Mouse (Mus musculus) heart, postnatal 14 days (tissue): Measurements from ENCODE around the gene Tm9sf1. TPM values are rescaled to one million over a fixed set of nuclear protein-coding genes. Genes with fewer than 3 reads are reported as not detected.
A peak's percentile ranks its signal among the peaks of the same experiment; 100 is the strongest.

Experiments
- DNase-seq, 2 experiments: peaks; one replicate each; pipeline ENCODE4 v3.0.0; 2021 to 2022
- intact Hi-C: fragments of 180-260 bp; cut with DNase I; formaldehyde crosslinking; loops from one replicate; pipeline ENCODE4 v1.15.1; 2025
- total RNA-seq, 2 experiments: library from RNA; stranded (reverse); gene quantifications; 2 replicates each; pipeline ENCODE4 v1.2.3; 2021

Tm9sf1 gene
- total RNA-seq, 2 experiments from 2014 or later = 45.3 to 45.4 TPM

DNA sequence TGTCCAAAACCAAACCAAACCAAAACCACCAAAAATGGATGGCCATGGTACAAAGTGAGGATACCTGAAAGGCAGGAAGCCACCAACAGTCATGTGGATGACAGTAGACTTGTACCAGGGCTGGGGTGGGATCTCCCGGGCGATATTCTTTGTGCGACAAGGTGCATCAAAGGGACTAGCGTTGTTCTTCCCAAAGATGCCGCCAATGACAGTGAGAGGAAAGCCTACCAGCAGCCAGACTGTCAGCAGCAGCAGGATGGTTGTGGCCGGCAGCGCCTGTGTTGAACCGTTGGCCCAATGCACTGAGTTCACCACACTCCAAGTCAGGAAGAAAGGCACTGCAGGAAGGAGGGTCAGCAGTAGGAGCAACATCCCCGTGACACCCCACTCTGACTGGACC lies 5.8 kb downstream of the Tm9sf1 start, which contains the start of gene Gm49378:
Gene Gm49378, minus strand, starts transcription at position 101 of the 400 bp plus-strand sequence.
- DNase-seq = no peak
- intact Hi-C loops = no loop called here

DNA sequence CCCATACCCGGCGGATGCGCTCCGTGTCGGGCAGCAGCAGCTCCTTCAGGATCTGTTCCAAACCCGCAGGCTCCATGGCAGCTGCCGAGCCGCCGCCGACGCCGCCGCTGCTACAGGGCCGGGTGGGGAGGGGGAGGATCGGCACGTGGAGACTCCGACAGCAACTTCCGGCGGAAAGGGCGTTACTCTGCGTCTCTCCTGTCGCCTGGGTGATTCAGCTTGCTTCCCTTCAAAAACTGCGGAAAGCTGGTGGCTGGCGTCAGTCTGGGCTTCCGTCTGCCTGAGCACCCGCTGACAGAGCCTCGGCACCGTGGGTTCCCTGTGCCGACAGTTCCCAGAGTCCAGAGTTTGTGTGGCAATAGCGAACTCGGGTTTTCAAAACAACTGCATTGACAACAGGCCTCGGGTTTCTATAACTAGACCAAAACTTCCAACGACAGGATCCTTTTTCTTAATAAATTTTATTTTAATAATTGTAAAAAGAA lies 8.0 kb downstream of the Tm9sf1 start, which contains the start of gene Ipo4:
Gene Ipo4, minus strand, starts transcription at position 435 of the 485 bp plus-strand sequence.
- intact Hi-C loops = no loop called here
- DNase-seq = peak; percentile 85 to 91

DNA sequence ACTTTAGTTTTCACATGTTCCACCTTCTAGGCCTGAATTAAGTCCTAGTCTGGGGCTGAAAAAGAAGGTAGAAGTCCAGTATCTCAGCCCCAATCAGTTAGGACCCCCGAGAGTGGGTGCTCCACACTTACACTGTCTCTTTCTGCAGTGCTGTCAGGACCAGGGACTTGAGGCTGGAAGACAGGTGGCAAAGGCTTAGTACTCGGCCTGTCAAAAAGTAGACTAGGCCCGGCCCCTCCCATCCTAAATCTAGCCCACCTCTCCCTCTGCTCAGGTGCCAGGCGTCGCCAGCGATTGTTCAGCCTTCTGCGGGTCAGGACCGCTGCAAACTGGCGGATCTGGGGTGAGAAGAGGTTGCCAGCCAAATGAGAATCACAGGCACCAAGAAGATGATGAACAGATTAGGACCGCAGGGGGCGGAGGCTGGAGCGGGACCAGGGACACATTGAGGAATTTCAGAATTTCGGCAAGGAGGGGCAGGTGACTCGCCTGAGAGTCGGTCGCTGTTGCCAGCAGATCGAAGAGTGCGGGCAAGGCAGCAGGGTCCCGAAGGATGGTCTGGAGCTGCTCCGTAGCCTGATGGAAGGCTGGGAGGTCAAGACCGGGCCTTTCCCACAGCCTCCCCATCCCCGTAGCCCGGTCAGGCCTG lies 8.6 kb downstream of the Tm9sf1 start:
- DNase-seq = peak in 1 of 2 experiments; percentile 21
- intact Hi-C loops = loop anchor here (5.0 kb wide), 1 partner anchor 37 kb away; the partner anchor contains the start of genes Gmpr2 and Nedd8

DNA sequence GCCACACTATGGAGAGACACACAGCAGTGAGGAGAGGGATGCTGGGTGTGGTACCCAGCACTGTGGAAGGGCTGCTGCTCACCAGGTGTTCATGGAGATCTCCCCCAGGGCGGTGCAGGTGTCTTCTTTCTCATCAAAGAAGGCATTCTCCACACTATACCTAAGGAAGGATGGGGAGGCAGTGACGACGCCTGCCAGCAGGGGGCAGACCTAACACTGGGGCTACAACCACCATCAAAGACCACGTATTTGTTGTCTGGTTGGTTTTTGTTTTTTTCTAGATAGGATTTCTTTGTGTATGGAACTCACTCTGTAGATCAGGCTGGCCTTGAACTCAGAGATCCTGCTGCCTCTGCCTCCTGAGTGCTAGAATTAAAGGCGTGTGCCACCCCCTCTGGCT lies 14.3 kb downstream of the Tm9sf1 start:
- peak; percentile 59 to 72 for DNase-seq
- intact Hi-C loops = no loop called here

DNA sequence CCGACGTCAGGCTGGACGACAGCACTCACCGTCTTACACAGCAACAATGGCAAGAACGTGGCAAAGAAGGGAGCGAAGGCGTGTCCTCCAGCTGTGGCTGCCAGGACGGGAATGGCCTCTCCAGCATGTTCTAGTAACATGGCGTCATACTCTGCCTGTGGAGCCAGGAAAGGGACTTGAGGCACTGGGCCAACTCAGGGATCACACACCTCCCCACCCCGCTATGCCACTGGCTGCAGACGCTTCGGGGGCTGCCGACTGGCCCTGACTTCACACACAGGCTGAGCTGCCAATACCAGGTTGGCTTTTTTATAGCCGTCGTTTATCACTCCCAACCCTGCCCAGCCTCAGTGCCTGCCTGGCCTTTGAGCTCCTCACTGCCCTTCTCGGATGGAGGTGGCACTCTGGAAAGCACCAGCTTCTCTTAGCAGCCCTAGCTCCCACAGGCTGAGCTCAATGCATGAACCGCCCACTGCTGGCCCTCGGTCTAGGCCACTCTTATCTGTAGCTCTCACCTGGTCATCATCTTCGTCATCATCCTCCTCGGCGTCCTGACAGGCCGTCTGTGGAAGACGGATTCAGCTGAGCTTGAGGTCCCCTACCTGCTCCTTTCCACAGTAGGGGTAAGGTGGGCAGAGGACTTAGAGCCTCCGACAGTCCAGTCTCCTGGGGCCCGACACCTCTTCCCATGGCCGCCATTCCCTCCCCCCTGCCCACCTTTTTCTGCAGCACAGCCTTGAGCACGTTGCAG lies 15.4 kb downstream of the Tm9sf1 start:
- no peak for DNase-seq
- intact Hi-C loops = no loop called here

DNA sequence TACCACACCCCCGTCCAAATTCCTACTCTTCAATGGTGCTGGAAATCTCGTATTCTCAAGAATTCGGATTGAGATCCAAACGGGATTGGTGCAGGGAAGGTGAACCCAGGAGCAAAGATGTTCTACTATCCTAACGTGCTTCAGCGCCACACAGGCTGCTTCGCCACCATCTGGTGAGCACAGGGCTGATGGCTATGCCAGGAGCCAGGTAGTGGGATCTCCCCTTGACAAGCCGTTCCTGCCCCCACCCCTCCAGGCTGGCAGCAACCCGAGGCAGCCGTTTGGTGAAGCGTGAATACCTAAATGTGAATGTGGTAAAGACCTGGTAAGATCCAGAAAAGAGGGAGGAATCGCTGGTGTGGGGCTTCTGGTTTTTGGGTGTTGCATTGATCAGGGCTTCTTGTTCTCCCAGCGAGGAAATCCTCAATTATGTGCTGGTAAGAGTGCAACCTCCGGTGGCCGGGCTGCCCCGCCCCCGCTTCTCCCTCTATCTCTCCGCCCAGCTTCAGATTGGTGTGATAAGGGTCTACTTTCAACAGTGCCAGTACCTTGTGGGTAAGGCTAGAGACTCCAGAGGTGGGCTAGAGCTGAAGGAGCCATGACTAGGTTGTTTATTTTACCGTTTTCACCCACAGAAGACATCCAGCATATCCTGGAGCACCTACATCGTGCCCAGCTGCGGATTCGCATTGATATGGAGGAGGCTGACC lies 25.0 kb downstream of the Tm9sf1 start:
- DNase-seq = no peak
- intact Hi-C loops = no loop called here

DNA sequence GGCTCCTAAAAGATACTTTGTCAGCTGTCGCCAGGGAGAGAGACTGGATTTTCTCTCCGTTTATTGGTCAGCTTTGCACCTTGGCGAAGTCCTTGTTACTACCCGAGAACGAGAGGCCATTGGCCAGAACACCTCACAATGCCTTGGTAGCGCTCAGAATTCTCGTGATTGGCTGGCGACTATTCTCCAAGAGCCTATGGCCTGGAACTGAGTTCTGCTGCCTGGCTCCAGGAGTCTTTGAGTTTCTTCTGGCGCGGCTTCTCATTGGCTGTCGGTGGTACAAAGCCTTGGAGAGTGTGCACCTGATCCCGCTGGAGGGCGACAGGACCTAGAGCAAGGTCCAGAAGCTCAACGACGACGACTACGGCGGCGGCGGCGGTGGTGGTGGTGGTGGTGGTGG lies 25.8 kb downstream of the Tm9sf1 start, which contains the start of gene Rec8:
Gene Rec8, plus strand, starts transcription at position 216 of the 400 bp plus-strand sequence.
- peak in 1 of 2 experiments; percentile 17 for DNase-seq
- intact Hi-C loops = no loop called here

DNA sequence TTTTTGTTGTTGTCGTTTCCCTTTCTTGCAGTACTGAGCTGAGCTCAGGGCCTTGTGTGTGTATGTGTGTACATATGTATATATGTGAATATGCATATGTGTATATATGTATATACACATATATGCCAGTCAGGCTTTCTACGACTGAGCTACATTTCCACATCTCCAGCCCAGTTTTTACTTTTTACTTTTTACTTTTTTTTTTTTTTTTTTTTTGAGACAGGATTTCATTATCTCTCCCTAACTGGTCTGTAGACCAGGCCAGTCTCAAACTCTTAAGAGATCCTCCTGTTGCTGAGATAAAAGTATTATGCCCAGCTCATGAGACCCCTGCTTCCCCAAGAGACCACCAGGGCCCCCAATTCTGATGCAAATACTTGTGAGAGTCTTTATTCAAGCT lies 26.8 kb downstream of the Tm9sf1 start:
- no peak for DNase-seq
- intact Hi-C loops = no loop called here

DNA sequence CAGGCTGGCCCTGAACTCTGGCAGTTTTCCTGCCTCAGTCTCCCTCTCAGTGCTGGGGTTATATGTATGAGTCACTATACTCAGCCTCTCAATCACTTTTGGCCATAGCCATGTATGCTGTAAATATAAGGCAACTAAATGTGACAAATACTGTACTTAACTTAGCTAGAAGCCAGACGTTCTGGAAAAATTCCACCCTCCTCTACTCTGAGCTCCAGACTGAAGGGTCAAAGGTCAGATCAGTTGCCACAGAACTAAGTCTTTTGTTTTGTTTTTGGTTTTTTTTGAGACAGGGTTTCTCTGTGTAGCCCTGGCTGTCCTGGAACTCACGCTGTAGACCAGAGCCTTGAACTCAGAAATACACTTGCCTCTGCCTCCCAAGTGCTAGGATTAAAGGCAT lies 27.7 kb downstream of the Tm9sf1 start:
- intact Hi-C loops = no loop called here
- DNase-seq = no peak

DNA sequence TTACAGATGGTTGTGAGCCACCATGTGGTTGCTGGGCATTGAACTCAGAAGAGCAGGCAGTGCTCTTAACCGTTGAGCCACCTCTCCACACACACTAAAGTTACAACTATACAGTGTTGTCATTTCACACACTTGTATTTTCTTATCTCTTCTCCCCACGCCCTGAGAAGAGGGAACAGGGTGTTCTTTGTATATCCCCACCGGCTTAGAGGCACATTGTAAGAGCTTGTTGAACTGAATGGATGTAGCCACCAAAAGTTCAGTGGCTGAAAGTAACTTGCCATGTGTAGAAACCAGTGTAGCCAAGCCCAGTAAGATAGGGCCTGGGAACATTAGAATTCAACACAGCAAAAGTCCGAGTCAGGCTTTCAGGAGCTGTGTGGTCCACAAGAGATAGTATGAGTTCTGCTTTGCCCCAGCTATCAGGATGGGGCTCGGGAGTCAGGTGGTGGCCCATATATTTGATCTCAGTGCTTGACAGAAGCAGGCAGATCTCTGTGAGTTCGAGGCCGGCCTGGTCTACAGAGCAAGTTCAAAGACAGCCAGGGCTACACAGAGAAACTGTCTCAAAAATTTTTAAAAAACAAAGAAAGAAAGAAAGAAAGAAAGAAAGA lies 28.9 kb downstream of the Tm9sf1 start:
- intact Hi-C loops = no loop called here
- no peak for DNase-seq

DNA sequence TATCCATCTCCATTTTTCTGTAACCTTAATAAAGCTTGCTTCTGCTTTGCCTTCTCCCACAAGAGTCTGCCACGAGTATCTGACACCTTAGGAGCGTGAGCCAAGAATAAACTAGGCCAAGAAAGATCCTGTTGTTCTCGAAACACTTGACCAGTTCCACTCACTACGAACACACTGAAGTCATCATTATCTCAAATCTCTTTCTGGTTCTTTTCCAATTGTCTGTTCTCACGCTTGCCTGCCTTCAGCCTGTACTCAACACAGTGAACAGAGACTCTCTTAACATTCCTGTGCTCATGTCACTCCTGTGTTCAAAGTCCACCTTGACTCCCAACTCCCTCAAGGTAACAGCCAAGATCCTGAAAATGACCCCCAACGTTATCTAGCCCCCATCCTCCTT lies 30.3 kb downstream of the Tm9sf1 start:
- intact Hi-C loops = no loop called here

DNA sequence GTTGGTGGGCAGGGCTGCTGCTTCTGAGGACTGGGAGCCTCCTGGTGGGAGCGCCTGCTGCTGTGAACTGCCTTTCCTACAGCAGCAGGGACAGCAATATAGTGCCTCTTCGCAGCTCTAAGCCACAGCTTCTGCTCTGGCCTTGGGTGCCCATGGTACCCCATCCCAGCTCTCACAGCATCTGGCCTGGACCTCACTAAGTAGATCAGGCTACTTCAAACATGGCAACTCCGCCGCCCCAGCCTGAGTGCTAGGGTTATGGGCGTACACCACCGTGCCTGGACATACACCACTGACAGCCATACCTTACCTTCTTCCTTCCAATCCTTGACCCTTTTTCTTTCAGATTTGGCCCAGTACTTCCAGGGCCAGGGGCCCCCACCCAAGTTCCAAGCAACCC lies 35.3 kb downstream of the Tm9sf1 start:
- no peak for DNase-seq
- intact Hi-C loops = no loop called here

More for the DNA sequence above, 30.3 kb downstream of the Tm9sf1 start:
- no peak for DNase-seq

DNA sequence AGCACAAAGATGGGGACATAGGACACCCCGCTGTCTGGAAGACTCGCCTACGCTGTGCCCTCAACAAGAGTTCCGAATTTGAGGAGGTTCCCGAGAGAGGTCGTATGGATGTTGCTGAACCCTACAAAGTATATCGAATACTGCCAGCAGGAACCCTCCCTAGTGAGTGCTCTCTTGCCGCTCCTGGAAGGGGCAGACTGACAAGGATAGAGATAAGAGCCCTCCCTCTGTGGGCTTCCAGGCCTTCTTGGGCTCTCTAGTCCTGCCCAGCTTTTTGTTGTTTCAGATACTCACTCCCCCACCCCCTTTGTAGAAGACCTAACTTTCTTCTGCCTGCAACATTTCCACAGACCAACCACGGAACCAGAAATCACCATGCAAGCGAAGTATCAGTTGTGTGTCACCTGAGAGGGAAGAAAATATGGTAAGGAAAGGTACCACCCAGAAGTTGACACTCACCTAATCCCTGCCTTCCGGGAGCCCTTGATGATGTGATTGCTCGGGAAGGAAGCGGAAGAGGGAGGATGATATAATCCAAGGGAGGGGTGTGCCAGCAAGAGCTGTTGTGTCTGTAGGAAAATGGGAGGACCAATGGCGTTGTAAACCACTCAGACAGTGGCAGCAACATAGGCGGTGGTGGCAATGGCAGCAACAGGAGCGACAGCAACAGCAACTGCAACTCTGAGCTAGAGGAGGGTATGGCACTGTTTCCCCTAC lies 37.7 kb downstream of the Tm9sf1 start:
- intact Hi-C loops = no loop called here
- no peak for DNase-seq

DNA sequence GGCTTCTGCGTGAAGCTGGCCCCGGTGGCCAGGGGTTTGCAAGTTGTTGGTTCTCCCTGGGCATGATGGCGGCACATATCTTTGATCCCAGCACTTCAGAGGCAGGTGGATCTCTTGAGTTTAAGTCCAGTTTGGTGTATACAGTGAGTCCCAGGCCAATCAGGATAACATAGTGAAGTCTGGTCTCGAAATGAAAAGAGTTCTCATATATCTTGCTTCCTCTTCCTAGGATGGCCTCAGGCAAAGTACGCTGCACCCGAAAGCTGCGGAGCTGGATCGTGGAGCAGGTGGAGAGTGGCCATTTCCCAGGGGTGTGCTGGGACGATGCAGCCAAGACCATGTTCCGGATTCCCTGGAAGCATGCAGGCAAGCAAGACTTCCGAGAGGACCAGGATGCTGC lies 38.8 kb downstream of the Tm9sf1 start:
- intact Hi-C loops = loop anchor here (5.0 kb wide), 2 partner anchors 43 to 108 kb away; partner anchors contain the start of genes A730061H03Rik and Dcaf11
- no peak for DNase-seq

DNA sequence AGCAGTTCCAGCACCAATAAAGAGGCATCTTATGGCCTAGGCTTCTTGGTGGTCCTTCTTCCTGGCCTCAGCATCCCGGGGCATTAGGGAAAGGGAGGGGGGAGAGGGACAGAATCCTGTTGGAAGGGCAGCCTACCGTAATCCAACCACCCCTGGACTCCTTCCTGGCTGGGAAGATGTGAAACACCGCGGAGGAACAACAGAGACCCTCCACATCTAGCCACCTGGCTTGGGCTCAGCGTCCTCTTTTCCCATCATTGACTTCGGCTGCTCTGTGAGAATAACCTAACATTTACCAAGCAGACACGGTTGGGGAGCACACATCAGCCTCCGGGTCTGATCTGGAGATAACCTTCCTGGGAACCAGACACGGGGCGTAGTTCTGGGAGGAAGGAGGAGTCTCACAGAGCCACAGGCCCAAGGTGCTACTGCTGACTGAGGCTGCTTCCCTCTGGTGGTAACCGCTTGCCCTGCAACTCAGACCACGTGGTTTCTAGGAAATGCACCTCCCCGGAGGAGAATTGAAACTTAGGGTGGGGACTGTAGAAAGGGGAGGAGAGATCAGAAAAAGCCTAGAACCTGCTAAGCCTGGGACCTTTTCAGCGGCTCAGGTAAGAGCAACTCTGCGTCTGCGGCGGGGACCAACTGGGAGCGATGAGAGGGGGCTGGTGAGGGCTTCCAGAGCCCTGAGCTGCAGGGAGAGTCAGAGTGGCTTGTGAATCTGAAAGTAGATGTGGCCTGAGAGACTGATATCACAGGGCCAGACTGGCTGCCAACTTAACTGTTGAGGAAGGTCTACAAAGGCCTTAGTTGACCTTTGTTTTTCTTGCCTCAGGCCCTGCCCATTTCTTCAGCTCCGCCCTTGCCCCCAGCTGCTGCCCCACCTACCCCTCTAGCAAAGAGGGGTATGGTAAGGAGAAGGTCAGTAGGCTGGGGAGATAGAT lies 39.7 kb downstream of the Tm9sf1 start:
- intact Hi-C loops = loop anchor here (5.0 kb wide), 2 partner anchors 42 to 107 kb away; partner anchors contain the start of genes A730061H03Rik and Dcaf11
- peak; percentile 85 to 93 for DNase-seq

DNA sequence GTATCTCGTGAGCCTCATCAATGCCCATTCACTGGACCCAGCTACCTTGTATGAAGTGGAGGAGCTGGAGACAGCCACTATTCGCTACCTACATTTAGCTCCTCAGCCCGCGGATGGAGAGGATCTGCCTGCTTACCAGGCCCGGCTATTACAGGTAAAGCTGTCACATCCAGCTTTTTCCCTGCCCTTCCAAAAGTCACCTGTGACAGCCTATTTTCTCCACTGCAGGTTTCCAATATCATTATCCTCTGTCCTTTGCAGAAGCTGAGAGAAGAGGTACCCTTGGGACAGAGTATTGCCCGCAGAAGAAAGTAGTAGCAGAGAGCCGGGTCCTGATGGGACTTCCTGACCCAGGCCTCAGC lies 40.4 kb downstream of the Tm9sf1 start, which contains the start of gene Irf9:
Gene Irf9, plus strand, starts transcription at position 301 of the 362 bp plus-strand sequence.
- DNase-seq = no peak
- intact Hi-C loops = loop anchor here (5.0 kb wide), 2 partner anchors 41 to 106 kb away; partner anchors contain the start of genes A730061H03Rik and Dcaf11

DNA sequence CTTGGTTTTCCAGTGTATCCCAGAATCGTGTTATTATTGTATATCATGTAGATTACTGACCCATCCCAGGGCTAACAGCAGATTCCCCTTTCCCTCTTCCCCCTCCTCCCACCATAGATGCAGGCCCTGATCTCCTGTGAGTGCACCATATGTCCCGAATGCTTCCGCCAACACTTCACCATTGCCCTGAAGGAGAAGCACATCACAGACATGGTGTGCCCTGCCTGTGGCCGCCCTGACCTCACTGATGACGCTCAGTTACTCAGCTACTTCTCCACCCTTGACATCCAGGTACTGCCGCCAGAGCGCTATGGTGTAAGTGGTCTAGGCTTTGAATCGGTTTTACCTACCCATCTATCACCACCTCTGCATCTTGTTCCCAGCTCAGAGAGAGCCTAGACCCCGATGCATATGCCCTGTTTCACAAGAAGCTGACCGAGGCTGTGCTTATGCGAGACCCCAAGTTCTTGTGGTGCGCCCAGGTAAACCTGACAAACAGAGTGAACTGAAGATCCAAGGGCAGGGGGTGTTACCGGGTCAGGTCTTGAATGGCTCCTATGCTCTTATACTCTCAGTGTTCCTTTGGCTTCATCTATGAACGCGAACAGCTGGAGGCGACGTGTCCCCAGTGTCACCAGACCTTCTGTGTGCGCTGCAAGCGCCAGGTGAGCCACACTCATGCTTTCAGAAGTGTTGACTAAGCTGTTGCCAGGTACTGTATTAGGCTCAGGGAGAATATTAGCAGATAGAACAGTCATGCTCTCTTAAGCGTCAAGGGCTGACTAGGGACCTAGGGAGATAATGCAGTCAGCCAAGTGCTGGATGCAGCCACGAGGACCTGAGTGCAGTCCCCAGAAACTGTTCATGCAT lies 44.9 kb downstream of the Tm9sf1 start:
- intact Hi-C loops = no loop called here

More for the DNA sequence above, 44.9 kb downstream of the Tm9sf1 start:
- no peak for DNase-seq
